Mouse (Mus musculus): ENCODE results near the gene Stra6l. TPM values are rescaled to one million over a fixed set of nuclear protein-coding genes. Genes with fewer than 3 reads are reported as not detected.

The Stra6l gene
- total RNA-seq, 2 experiments from 2014 or later, result 0.10 TPM; not detected in 1

DNA sequence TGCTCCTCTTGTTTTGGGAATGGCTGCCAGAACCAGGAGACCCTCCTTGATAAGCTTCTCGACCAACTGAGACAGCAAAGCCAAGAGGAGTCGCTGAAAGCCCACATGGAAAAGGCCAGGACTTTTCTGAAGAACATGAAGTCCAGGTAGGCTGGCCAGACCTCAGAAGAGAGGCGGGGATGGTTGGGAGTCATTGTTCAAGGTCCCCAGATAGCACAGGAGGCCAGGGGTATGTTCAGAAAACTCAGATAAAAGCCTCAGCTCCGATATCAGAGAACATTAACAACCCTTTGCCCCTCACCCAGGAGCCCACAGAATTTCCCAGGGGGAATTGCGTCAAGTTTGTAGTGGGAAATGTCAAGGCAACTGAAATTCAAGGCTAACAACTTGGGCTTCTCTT is 62.8 kb downstream of the Stra6l start:
- no peak for DNase-seq (ENCODE audit: low spot score in 2 of 2)

DNA sequence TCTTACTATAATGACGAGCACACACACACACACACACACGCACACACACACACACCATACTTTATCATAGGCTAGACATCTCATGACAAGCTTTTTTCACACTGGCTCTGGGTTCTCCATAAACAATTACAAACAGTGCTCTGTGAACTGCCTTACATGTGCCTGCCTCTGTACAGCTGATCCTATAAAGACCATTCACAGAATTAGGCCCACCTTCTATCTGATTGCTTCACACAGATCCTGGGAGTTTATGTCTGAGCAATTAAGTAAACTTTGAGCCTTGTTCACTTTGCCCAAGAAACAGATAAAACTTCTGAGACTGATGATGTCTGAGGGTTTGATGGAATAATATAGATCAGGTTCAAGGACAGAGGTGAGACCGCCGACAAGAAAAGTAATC is 63.4 kb downstream of the Stra6l start:
- DNase-seq (ENCODE audit: low spot score in 2 of 2), result no peak

DNA sequence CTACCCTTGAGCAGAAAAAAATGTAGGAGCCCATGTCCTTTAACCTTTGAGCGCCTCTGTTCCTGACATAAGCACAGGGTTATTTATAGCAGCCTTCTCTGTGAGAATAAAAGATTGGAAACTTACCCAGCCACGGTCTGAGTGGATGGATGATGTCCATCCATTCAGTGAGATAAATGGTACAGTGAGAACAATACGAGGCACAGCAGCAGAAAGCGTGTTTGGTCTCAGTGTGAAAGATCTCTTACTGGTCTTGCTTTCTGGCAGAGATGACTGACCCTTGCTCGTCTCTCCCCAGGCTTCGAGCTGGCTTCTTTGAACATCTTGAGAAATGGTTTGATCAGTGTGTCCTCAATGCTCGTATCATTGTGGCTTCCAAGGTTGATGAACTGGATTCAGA is 68.6 kb downstream of the Stra6l start:
- DNase-seq (ENCODE audit: low spot score in 2 of 2), result no peak

DNA sequence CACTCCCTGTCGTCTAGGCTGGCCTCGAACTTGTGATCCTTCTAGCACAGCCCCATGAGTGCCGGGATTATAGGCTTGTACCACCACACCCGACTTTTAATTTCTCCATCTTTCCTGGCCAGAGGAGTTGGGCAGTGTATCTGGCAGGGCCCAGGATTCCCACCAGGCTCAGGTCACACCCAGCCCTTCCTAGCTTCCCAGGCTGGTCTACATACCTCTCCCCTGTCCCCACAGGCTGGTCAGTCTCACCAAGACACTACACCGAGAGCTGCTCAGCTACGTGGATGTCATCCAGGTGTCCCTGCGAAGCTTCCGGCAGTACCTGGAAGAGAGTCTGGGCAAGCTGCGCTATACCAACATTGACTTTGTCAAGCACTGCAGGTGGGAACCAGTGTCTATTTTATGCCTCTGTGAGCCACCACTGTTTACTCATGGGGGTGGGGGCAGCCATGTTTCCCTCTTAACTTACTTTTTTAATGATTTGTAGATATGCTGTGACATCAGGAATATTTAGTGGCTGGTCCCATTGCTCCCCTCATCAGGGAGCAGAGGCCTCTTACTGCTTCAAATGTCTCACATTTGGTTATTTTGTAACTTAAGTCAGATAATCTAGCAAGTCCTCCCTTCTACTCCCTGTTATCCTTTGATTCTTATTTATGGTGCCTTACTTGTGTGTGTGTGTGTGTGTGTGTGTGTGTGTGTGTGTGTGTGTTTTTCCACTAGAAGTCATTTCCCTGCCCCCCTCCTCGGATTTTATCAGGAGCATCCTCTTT is 73.4 kb downstream of the Stra6l start:
- DNase-seq (ENCODE audit: low spot score in 2 of 2), result no peak

DNA sequence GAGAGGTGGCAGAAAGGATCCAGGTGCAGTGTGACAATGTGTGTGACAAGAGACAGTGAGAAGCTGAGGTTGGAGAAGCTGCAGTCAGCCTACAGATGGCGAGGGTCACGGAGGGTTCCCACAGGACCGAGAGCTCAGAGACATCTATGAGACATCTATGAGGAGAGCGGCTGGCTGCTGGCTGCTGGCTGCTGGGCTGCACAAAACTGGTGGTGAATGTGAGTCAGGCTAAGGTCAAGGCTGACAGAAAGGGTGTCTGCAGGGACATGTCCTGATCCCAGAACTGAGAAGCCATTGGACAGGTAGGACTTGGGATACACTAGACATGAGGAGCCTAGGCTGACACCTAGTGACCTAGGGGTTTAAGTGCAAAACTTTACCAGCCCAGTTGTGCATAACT is 75.5 kb downstream of the Stra6l start:
- DNase-seq (ENCODE audit: low spot score in 2 of 2), result no peak

DNA sequence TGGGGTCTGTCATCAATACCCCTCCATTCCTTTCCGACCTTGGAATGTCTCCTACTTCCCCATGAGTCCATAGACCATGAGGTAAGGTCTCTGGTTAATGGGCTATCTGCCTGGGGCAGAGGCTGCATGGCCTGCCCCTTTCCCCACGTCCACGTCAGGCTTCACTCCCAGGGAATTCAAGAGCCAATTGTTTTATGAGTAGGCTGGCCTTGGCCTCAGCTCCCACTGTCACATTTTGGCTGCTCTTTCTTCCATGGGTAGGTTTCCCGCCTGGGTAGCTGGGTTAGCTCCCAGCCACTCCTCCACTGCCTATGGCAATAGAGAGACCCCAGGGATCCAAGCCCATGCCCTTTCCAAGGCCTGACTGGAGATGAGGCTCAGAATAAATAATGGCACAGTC is 80.1 kb downstream of the Stra6l start:
- DNase-seq (ENCODE audit: low spot score in 2 of 2), result no peak

Other genes with a start within 250 kb of the Stra6l start
- 1 to 10 TPM; 1.6 to 2.4 TPM for gene Aldh1b1, start 49.6 kb upstream of the Stra6l start, total RNA-seq (2021)
- not detected for gene Igfbpl1, start 21.7 kb upstream of the Stra6l start, total RNA-seq (2021)
- gene Ccdc180, start 41.6 kb downstream of the Stra6l start, total RNA-seq (2021), result not detected
- 10 to 100 TPM; 18.9 to 19.0 TPM for gene Tdrd7, start 116.7 kb downstream of the Stra6l start, total RNA-seq (2021)
- 100 to 1,000 TPM; 243 to 252 TPM for gene Tmod1, start 190.3 kb downstream of the Stra6l start, total RNA-seq (2021)

All from gastrocnemius, postnatal 4 days (tissue).